Mouse (Mus musculus) left cerebral cortex, postnatal 36 days (tissue): ENCODE data around the gene Rbms3. TPM values are rescaled to one million over a fixed set of nuclear protein-coding genes. Genes with fewer than 3 reads are reported as not detected.

Source experiments
- DNase-seq, 2 experiments: peaks; one replicate each; pipeline ENCODE4 v3.0.0; 2021 to 2022; ENCODE audit warnings: low spot score in 2 of 2, mixed read lengths in 1 of 2
- intact Hi-C: fragments of 180-260 bp; cut with DNase I; formaldehyde crosslinking; loops from one replicate; pipeline ENCODE4 v1.15.1; 2025
- total RNA-seq, 2 experiments: library from RNA; stranded (reverse); gene quantifications; 2 replicates each; pipeline ENCODE4 v1.2.3; 2021

The Rbms3 gene
- total RNA-seq, 2 experiments from 2014 or later = 10.1 to 14.6 TPM

DNA sequence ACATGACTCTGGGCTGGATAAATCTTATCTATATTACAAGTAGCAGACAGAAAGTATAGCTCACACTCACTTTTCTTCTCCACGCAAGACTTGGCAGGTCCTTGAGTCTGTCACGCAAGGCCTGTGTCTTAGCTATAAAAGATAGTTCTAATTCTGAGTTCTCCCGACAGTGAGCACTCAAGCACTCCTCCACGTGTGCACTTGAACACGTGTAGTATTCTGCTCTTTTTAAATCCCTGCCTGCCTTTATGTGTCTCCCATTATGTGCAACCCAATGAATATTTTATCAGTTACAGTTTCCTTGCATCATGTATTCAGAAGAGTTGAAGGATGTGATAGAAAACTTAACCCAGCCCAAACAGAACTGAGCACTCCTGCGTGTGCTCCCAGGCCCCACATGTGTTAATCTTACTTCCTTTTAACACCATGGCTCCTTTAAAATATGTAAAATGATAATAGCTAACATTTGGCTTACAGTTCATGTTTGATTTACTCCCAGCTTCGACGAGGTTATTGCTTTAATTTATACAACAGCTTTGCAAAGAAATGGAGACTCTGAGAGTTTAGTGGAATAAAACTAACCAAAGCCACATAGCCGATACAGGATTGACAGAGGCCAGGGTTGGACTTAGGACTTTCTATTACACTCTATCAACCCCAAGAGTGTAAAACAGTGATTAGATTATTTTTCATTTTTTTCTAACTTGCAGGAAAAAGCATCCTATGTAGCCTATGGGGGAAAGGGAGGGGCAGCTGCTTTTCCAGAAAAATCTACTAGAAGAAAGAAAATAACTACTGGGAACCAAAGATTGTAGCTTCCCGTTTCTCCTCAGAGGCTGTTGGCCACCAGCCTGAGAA, 749.9 kb downstream of the Rbms3 start:
- intact Hi-C loops = no loop called here
- no peak for DNase-seq

DNA sequence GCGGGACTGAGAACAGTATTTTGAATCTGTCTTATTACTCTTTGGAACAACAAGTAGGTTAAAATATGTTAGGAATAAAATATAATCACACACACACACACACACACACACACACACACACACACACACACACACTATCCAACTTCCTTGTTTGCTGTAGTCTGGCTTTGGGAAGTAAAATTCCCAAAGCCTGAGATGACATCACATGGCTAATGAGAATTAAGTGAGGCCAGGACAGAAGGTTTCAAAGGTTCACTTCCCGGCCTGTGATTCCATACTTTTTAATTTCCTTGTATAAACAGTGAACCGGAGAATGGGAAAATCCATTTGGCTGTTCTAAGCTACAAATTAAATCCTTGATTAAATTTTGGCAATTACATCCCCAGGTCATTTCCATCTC, 752.9 kb downstream of the Rbms3 start:
- intact Hi-C loops = no loop called here

DNA sequence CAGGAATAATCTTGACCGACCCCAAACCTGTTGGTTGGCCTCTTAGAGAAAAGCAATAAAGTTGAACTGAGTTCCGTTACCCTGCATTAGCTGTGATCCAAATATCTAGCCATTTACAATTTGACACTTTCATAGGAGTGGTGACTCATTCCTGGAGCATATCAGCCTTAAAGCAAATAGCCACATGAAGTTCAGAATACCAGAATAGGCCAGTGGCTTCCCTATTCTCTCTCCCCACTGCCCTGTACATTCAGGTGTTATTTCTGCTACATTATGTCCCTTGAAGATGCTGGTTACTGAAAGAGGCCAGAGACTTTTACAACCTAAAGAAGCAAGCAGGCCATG, 755.8 kb downstream of the Rbms3 start:
- no peak for DNase-seq
- intact Hi-C loops = no loop called here

More for the DNA sequence above, 752.9 kb downstream of the Rbms3 start:
- no peak for DNase-seq

DNA sequence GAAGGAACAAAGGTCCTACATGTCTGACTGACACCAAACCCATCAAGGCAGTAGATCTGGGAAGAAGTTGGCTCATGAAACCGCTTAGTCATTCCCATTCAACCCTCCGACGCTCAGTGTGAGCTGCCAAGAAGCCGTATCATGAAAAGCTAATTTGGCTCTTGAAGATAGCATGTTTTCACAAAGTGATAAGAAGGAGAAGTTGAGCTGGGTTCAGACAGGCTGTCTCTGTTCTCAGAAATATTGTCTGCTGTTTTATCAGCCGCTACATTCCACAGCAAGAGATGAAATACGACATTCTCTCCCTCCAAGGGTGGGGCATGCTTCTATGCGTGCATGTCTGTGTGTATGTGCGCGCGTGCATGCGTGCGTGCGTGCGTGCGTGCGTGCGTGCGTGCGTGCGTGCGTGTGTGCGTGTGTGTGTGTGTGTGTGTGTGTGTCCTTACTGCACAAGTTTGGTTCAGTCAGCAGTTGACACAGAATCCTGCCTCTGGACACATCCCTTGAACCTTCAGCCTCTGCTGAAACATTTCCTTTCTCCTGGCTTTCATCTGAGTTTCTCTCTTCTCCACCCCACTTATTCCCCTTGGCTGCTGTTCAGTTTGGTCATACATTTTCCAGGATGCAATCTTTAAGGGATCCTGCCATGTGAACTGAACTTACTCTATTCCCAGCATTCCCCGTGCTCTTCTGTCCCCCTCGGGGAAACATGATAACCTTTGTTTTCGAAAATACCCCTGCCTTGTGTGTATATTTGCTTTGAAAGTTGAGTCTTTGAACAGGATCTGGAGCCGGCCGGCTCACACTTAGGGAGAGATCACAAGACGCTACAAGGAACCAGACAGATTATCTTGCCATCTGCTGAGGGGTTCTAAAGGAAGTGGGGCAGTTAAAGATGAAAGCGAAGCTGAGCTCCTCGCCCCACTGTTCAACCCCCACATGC, 756.4 kb downstream of the Rbms3 start:
- intact Hi-C loops = no loop called here
- peak; percentile 8 to 16 for DNase-seq

DNA sequence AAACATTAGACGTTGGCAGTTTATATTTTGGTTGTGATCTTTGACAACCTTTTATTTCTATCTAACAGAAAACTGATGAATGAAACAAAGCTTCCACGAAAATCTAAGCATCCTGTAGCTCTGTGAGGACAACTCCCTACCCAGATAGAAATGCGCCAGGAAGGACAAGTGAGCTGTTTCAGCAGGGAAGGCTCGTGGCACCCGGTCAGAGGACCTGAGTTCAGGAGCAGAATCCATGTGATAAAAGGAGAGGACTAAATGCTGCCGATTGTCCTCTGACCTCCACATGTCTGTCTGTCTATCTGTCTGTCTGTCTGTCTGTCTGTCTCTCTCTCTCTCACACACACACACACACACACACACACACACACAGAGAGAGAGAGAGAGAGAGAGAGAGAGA, 757.4 kb downstream of the Rbms3 start:
- intact Hi-C loops = no loop called here
- DNase-seq = no peak

DNA sequence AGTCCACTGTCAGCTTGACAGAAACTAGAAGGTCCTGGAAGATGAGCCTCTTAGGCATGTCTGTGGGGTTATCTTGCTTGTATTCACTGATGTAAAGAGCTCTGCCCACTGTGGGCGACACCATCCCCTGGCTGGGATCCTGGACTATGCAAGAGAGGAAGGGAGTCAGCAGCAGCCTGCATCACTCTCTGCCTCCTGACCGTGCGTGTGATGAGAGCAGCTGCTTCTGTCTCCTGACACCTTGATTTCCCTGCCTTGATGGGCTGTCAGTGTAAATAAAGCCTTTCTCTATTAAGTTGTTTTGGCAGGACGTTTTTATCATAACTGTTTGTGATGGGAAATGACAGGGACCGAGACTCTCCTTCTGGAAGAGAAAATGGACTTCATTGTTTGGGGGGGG, 758.1 kb downstream of the Rbms3 start:
- intact Hi-C loops = no loop called here
- no peak for DNase-seq

DNA sequence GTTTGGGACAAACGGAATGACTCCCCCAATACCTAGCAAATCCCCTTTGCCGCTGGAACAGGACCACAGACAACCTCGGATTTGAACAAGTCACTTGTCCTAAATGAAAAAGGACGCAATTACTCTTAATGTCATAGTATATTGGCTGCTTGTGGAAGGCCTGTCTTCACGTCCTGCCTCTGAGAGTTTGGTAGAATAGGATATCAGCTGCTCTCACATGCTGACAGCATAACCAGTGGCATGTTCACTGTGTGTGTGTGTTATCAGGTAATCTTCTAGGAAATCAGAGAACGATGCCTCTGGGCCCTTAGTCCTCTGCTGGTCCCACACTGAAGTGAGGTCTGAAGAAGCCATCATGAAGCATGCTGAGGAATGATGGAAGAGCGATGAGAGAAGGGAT, 763.7 kb downstream of the Rbms3 start:
- DNase-seq = no peak
- intact Hi-C loops = no loop called here

DNA sequence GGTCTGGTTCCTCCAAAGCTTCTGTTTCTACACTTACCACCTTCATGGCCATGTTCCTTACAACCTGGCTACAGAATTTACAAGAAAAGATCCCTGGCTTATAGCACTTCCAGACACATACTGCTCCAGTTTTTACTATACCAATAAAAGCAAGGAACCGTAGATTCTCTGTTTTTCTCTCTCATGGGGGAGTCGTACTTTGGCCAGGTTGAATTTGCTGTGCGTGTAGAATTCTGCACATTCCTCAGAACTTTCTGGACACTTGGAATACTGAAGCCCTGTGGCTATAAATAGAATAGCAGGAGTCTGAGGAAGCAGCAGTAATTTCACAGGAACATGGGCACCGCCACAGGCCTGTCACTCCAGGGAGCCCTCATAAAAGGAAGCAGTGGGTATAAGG, 766.1 kb downstream of the Rbms3 start:
- no peak for DNase-seq
- intact Hi-C loops = no loop called here

DNA sequence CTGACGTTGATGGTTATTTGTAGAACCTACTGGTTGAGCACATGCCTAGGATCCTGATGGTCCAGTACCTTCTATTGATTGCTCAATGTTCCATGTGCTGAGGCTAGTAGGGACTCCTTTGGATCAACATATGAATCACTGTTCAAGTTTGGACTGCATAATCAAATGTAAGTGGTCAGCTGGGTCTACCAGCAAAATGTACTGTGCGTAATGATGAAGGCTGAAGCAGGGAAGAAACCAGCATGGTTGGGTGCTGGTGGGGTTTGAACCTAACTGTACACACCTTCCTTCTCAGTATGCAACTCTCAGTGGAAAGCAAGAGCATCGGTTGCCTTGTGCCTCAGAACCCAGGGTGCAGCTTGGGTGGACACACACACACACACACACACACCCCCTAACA, 767.4 kb downstream of the Rbms3 start:
- intact Hi-C loops = no loop called here
- DNase-seq = no peak

DNA sequence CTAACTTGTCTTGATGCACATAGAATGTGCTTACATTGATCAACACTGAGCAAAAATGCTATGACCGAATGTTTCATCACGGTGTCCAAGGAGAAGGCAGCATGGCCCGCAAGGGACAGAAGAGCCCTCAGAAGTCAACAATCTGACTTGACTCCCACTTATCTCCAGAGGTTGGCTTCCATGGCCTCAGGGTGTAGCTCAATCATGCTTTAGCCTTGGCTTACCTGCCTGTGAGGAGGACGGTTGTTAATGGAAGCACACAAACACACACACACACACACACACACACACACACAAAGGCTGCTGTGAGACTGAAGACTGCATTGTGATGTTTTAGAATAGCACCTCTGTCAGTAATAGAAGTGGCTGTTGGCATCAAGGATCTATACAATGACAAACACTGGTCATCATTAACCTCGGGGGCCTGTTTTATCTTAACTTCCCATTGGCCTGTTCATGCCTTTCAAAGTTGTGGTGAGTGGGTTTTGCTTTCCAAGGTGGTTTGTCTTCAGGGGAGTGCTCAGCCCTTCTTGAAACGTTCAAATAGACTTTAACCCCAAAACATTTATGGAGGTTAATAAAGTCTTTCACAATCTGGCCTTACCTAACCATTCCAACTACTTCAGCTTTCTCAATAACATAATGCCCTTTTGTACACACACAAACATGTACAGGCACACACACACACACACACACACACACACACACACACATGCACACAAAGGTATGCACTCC, 771.7 kb downstream of the Rbms3 start:
- intact Hi-C loops = no loop called here
- no peak for DNase-seq

DNA sequence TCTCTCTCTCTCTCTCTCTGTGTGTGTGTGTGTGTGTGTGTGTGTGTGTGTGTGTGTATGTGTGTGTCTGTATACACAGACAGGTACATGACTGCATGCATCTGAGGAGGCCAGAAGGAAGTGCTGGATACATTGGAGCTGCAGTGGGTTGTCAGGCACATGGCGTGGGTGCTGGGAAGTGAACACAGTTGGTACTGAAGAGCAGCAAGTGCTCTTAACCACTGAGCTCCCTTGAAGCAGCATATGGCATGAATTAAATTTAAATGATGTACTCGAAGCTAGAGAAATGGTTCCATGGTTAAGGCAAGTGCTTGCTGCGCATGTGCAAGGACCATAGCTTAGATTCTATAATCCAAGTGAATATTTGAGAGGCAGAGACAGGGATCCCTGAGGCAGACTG, 772.6 kb downstream of the Rbms3 start:
- peak in 1 of 2 experiments; percentile 6 for DNase-seq
- intact Hi-C loops = no loop called here

DNA sequence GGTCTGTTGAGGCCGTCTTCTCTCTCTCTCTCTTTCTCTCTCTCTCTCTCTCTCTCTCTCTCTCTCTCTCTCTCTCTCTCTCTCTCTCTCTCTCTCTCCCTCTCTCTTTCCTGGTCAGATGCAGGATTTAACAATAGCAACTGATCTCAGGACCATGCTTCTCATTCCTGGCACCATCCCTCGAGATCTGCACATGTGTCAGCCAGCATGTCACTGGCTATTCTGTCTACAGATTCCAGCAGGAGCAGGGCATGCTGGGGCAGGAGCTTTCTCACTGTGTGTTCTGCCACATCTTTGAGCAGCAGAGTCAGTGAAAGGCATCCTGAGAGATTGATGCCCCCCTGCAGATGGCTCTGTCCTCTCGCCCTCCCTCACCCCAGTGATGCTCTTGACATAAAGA, 774.0 kb downstream of the Rbms3 start:
- DNase-seq = no peak
- intact Hi-C loops = no loop called here

DNA sequence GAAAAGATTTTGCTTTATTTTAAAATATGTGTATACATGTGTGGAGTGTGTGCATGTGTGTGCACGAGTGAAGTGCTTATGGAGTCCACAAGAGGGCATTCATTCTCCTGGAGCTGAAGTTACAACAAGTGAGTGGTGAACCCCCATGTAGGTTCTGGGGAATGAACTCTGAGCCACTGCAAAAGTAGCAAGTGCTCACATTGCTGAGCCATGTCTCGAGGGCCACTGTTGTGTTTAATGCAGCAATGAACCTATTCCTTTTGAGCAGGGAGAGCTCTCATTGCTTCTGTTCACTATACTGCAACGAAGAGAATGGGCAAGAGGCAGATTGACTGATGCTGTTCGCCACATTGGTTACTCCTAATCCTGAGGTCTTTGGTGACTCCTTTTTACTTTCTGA, 780.8 kb downstream of the Rbms3 start:
- DNase-seq = no peak
- intact Hi-C loops = no loop called here

DNA sequence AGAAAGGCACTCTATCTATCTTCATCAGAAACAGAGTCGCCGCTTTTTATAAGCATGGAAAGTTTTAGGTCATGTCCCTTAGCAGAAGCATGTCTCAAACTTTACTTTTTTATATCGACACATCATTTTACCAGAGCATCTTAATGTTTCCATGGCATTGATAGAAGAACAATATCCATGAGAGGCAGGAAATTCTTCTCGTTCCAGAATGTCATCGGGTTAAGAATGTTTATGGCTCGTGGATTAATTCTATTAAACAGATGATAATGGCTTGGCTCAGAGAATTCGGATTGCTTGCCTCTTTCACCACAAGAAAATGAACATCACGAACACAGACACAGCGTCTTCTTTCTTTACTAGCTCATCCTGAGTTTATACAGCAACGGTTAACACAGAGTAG, 781.5 kb downstream of the Rbms3 start:
- intact Hi-C loops = no loop called here
- DNase-seq = no peak

DNA sequence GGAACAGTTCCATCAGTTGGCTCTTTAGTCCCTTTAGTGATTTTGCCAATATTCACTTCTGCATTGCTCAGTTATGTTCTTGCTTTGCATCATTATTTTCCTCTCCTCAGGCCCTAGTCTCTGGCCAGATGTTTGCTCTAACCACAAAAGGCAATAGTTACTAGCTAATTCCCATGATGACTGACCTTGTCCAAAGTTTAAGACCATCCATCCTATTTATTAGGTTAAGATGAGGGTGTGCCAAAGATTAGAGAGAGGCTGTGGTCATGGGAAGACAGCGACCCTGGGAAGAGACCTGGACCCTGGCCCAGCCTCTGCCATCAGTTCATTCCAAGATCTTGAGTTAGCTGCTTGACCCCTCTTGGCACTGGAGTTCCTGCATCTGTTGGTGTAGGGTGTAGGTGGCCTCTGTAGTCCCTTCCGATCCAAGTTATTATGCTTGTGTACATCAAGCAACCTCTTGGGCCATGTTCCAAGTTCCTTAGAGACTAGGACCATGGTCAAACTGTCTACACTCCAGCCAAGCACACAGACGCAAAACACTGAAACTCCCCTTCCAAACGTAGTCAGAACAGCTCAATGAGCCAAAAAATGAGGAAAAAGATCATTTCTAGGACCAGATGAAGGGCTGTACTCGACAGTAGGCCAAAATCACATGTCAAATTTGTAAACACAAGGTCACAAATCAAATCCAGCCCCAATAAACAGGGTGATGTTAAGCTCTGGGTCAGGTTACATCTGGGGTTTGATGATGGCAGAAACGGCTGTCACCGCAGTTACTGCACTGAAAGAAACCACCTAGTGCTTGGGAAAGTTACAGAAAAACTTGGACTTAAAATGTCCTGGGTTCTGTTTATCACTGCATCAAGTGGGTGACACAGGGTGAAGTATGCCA, 782.2 kb downstream of the Rbms3 start:
- intact Hi-C loops = no loop called here

DNA sequence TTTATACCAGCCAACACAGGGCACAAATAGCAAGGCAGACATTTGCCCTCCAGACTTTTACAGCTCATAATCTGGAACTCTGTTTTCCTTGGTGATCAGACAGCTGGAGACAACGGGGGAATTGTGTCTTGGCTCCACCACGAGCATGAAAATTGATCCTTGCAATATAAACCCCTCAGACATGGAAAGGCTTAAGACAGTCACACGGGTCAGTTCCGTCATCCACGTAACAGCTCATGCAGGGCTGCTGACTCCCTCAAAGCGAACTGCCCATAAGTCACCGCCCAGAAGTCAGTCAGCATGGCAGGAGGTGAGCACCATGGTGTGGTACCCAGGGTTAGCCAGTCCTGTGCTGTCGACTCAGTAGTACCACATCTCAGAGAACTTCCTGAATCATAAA, 794.8 kb downstream of the Rbms3 start:
- no peak for DNase-seq
- intact Hi-C loops = no loop called here

More for the DNA sequence above, 782.2 kb downstream of the Rbms3 start:
- DNase-seq = no peak

DNA sequence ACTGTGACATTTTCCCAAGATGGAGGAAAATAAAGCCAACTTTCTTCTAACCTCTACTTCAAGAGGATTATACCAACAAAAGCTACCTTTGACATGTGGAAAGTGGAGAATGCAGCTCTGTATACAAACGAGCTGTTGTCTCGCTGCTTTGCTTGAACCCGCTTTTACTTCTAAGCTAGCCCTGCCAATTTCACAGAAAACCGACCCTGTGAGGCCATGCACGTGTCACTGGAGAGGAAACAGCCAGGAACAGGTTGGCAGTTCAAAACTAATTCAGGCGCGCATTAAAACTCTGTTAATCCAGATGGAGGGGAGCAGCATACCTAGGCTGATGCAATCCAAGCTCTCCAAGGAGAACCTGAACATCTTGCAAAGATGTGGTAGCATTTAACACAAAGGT, 796.0 kb downstream of the Rbms3 start:
- intact Hi-C loops = no loop called here
- DNase-seq = no peak

DNA sequence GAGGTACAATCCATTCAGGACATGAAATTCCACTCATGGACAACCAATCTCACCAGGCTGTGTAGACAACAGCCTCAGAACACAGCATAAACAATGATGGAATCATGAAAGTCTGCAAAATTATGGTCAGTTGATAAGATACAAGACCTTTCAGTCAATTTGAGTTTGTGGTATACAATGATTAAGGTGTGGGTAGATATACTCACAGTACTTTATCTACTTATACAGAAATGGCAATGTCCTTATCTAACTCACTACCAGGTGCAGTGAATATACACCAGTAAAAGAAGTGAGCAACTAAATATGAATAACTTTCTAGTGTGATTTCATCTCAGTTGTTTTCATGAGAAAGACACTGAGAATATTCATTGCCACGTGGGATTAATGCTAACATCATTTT, 796.9 kb downstream of the Rbms3 start:
- no peak for DNase-seq
- intact Hi-C loops = no loop called here

DNA sequence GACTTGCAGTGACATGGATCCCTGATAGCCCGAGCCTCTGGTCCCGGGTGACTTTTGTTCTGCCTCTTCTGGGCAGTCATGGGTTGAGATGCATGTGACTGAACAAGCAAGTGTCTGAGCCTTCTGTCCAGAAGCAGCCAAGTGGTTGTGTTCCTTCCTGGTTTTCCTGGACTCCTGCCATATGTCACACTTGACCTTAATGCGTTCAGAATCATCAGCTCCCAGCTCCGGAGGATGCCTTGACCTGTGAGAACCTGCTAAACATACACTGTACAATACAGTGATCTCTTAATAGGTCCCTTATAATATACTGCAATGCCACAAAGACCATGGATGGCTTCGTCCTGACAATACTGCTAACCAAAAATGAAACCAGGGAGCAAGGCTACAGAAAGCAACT, 798.3 kb downstream of the Rbms3 start:
- DNase-seq = no peak
- intact Hi-C loops = no loop called here
